Mouse (Mus musculus): Measurements from ENCODE around the gene Gm10181. TPM values are rescaled to one million over a fixed set of nuclear protein-coding genes. Genes with fewer than 3 reads are reported as not detected.
"Not testable (repeated sequence)": the region's sequence is repeated elsewhere in the genome, so short reads cannot be mapped to it uniquely, and the experiment has no call there.

Gm10181 gene
- polyA plus RNA-seq, 1 experiment from 2014 or later, result not detected

DNA sequence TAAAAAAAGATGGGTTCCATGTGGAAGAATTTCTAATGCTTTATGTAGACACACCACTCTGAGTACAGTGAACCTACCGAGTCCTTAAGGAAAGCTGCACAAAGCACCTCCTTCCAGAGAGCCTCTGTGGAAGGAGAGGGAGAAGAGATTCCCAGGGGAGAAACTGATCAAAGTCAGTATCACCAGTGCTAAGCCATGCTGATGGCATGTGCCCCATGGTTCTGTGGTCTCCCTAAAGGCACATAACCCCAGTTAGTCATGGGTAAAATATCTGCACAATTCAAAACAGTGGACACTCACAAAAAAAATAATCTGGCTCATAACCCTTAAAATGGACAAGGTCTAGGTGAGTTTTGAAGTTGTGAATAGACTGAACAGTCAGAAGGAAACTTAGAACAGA is 13.7 kb downstream of the Gm10181 start:
- no peaks in the 10 kb centered on the region for H3K4me1 ChIP-seq
- DNase-seq (ENCODE audit: low spot score), result no peak
- 91% methylated on average over 1 of the region's 1 CpGs for WGBS
- H3K9me3 ChIP-seq (replicated peaks), result no peaks in the 10 kb centered on the region
- no peak overlapping the region for H3K27ac ChIP-seq
- no peak overlapping the region for H3K4me3 ChIP-seq
- H3K27me3 ChIP-seq (ENCODE audit: low read depth, poor library complexity, severe bottlenecking), result no peaks in the 10 kb centered on the region
- H3K36me3 ChIP-seq, result peaks cover 23% of the 10 kb centered on the region

DNA sequence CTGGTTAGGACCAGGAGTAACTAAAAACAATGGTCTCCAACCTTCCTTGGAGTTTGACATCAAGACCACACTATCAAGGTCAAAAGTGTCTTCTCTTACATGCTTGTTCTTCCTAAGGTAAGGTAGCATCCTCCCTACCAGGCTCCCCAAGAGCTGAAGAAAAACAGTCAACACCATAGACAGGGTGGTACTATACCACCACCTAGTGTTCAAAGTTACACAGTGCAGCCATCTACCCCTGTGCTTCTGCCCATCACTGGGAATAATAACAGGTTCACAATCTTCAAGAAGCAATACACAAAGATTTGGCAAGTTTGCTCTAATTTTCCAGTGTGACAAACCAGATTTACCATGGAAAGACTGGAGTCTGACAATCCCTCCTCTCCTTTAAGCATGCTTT is 15.4 kb downstream of the Gm10181 start:
- Histone ChIP-seq H3K4me3 (no peak overlapping the region), H3K27me3 (ENCODE audit: low read depth, poor library complexity, severe bottlenecking) (no peaks in the 10 kb centered on the region), H3K27ac (no peak overlapping the region), H3K9me3 (replicated peaks) (no peaks in the 10 kb centered on the region), H3K4me1 (no peaks in the 10 kb centered on the region), H3K36me3 (peaks cover 33% of the 10 kb centered on the region)
- DNase-seq (ENCODE audit: low spot score), result no peak

DNA sequence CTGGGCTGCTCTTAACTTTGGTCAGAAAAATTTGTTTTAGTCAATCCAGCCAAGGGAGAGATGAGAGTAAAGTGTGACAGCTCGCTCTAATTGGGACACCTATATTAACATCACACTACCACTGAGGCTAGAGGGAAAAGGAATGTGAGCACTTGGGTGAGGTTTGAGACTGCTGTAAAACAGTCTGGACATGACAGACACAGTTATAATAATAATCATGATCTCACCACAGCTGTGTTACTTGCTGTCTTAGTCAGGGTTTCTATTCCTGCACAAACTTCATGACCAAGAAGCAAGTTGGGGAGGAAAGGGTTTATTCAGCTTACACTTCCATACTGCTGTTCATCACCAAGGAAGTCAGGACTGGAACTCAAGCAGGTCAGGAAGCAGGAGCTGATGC is 34.4 kb downstream of the Gm10181 start:
- H3K27ac ChIP-seq; H3K27me3 ChIP-seq (ENCODE audit: low read depth, poor library complexity, severe bottlenecking); H3K4me1 ChIP-seq; H3K4me3 ChIP-seq; DNase-seq (ENCODE audit: low spot score); H3K9me3 ChIP-seq (replicated peaks): not testable (repeated sequence)
- H3K36me3 ChIP-seq, result peaks cover 40% of the 10 kb centered on the region
- WGBS, result 92% methylated on average over 1 of the region's 1 CpGs

DNA sequence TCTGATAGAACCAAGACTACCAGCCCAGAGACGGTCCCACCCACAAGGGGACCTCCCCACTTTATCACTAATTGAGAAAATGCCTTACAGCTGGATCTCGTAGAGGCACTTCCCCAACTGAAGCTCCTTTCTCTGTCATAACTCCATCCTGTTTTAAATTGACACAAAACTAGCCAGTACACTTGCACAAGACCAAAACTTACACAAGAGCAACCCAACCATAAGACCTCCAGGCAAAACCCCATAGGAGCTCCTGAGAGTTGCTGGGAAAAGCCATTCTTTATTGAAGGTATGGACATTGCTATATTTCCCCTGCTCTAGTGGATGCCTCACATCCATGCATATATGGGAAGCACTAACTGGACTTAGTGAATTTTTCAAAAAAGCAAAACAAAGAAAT is 34.8 kb downstream of the Gm10181 start:
- 67% methylated on average over 2 of the region's 2 CpGs for WGBS
- no peak overlapping the region for H3K4me3 ChIP-seq
- DNase-seq (ENCODE audit: low spot score), result no peak
- H3K4me1 ChIP-seq, result no peaks in the 10 kb centered on the region
- peaks cover 40% of the 10 kb centered on the region for H3K36me3 ChIP-seq
- no peaks in the 10 kb centered on the region for H3K27me3 ChIP-seq (ENCODE audit: low read depth, poor library complexity, severe bottlenecking)
- H3K27ac ChIP-seq, result no peak overlapping the region
- H3K9me3 ChIP-seq (replicated peaks), result no peaks in the 10 kb centered on the region

DNA sequence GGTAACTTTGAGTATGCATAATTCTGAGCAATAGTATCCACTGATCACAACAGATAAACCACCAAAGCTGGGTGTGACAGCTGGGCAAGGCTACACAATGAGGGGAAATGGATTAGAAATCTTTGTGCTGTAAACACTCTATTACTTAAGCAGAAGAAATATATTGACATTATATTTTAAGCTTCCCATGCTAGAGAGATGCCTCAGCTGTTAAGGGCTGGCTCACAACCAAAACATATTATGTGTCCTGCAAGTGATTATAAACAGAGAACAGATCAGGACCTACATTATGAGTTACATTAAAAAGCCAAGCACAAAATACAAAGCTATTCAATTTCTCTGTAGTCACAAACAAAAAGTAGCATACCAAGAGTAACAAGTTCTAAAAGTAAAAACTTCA is 43.0 kb downstream of the Gm10181 start:
- Histone ChIP-seq H3K9me3 (replicated peaks) (no peaks in the 10 kb centered on the region), H3K27ac (no peak overlapping the region), H3K4me1 (no peaks in the 10 kb centered on the region), H3K36me3 (peaks cover 5% of the 10 kb centered on the region; the same call in 1 of the 2 replicates), H3K4me3 (no peak overlapping the region), H3K27me3 (ENCODE audit: low read depth, poor library complexity, severe bottlenecking) (no peaks in the 10 kb centered on the region)
- DNase-seq (ENCODE audit: low spot score), result no peak

DNA sequence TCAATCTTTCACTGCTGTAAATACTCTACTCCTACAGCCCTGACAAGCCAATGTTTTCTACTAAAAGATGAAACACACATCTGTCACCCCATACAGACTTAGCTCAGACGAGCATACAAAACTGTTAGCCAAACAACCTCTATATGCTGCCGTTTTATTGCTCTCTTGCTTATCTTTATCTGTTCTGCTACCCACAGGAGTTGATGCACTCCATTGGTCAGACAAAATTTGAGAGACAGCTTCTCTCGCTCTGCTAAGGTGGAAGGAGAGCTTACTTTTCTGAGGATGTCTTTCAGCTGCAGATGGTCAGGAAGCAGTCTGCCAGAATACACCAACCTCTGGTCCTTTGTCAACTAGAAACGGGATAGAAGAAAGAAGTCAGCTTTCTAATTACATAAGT is 43.7 kb downstream of the Gm10181 start:
- no peaks in the 10 kb centered on the region for H3K4me1 ChIP-seq
- WGBS, result 84% methylated on average over 4 of the region's 4 CpGs
- no peaks in the 10 kb centered on the region for H3K27me3 ChIP-seq (ENCODE audit: low read depth, poor library complexity, severe bottlenecking)
- peaks cover 5% of the 10 kb centered on the region; the same call in 1 of the 2 replicates for H3K36me3 ChIP-seq
- no peak for DNase-seq (ENCODE audit: low spot score)
- no peak overlapping the region for H3K4me3 ChIP-seq
- H3K27ac ChIP-seq, result no peak overlapping the region
- H3K9me3 ChIP-seq (replicated peaks), result no peaks in the 10 kb centered on the region

DNA sequence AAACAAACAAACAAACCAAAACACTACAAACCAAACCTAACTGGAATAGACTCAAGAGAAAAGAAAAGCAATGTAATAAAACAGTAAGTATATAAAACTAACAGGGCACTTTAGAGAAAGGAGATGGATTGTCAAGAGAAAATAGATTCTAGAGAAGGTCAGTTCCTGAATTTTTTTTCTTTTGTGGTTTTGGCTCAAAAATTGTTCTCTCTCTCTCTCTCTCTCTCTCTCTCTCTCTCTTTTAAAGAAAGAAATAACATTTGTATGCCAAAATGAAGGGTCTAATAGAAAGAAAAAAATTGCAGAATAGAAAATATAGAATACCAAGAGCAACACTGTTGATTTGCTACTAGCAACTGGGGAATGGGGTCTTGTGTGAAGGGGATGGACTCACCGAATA is 49.7 kb downstream of the Gm10181 start:
- no peaks in the 10 kb centered on the region for H3K4me1 ChIP-seq
- H3K9me3 ChIP-seq (replicated peaks), result no peaks in the 10 kb centered on the region
- H3K27me3 ChIP-seq (ENCODE audit: low read depth, poor library complexity, severe bottlenecking), result no peaks in the 10 kb centered on the region
- no peak overlapping the region for H3K27ac ChIP-seq
- 95% methylated on average over 1 of the region's 1 CpGs for WGBS
- H3K36me3 ChIP-seq, result no peaks in the 10 kb centered on the region
- DNase-seq (ENCODE audit: low spot score), result no peak
- no peak overlapping the region for H3K4me3 ChIP-seq

Other genes with a start within 250 kb of the Gm10181 start
- 21.0 and 26.0 TPM in 2 replicates for gene Herpud2, start 62.4 kb downstream of the Gm10181 start, polyA plus RNA-seq (2016; fragmentation: Nextera tagmentation; extraction: Ambion mirVana)
- gene Sept7, start 163.0 kb downstream of the Gm10181 start, polyA plus RNA-seq (2016; fragmentation: Nextera tagmentation; extraction: Ambion mirVana), result 179 and 233 TPM in 2 replicates

All from limb, embryonic 10.5 days (tissue).